Mouse (Mus musculus) heart, adult 2 months (tissue): Measurements from ENCODE around the gene Nlrp14.

Experiments used
- CTCF ChIP-seq: fragments of 200-600 bp; IDR thresholded peaks from 2 replicates; pipeline ENCODE4 v1.8.1; 2022; ENCODE audit warnings: antibody characterized with exemption, mild to moderate bottlenecking, moderate library complexity
- EP300 ChIP-seq: fragments of 200-500 bp; IDR thresholded peaks from 2 replicates; pipeline ENCODE4 v1.6.1; 2011; ENCODE audit warnings: low read depth, low read length, control low read depth; ENCODE audit not compliant: insufficient read depth

DNA sequence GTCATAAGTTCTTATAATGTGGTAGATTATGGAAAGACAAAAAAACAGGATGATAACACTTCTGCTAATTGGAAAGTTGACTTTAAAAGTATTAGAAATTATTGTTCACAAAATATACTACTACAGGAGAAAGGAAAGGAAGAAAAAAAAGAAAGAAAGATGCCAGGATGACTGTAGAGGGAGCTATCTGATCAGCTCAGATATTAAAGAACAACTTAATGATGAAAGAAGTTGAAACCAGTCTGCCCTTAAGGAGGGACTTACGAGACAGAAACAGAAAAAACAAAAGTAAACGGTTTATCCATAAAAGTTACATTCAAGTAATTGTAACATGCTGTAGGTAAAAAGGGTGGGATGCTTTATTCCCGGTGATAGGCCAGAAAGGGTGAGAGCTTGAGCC is 70.7 kb downstream of the Nlrp14 start:
- TF ChIP-seq CTCF = no peak
- TF ChIP-seq EP300 = no peak
